Mouse (Mus musculus) cerebral cortex, adult 2 months (tissue): Measurements from ENCODE around the gene Kdm4a.

Experiments
- WGBS: fragments of 180-500 bp; shearing (Covaris S2); methylation state at CpG from one replicate; pipeline ENCODE4 v1.1.7; 2018; 5-methylcytosine and 5-hydroxymethylcytosine counted together

Gene Kdm4a

DNA sequence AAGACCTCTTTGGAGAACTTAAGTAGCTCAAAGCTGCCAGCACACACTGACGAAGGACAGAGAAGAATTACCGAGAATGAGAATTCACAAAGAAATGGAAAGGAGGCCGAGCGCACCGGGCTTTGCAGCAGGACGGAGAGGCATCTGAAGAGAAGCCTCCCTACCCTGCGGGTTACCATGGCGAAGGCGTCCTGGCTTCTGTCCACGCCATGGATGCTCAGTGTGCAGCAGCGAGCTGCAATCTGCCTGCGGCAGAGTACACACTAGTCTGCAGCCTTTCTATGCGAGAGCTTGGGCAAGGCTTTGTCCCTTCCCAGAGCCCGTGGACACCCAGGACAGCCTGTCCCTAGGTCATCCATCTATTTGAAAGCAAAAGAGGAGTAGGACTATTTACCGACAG, 23.3 kb downstream of the Kdm4a start:
- 49% methylated on average over 15 of the region's 15 CpGs for WGBS

DNA sequence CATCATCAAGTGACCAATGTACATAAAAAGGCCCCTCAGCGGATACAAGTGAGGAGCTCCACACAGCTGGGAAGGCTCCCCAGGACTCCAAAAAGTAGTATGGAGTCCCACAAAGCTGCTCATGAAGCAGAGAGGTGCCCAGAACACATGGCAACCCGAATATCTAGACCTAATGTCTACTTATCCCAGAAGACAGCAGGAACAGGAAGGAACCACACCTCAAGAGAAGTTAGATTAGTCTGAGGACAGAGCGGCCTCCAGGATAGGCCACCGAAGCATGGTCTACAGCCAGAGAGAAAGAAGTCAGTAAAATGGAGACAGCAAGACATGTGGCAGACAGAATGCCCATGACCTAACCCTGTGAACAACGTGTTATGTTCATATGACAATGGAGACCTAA, 25.0 kb downstream of the Kdm4a start:
- 89% methylated on average over 5 of the region's 5 CpGs for WGBS

GRCm38 (mm10) chr4:118152020-118152785, 27.6 kb downstream of the Kdm4a start:
- WGBS: 77% methylated on average over 17 of the region's 17 CpGs

DNA sequence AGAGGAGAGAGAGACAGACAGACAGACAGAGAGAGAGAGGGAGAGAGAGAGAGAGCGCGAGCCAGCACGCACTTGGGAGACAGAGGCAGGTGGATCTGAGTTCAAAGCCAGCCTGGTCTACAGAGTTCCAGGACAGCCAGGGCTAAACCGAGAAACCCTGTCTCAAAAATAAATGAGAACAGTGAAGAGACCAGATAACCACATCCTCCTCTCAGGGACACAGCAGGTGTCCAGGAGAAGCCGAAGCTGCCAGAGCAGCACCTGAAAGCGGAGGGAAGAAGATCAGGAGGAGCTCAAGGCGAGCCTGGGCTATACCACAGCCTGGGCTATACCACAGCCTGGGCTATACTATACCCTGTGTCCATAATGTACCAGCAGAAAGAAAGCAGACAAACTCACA, 29.0 kb downstream of the Kdm4a start:
- WGBS: 86% methylated on average over 7 of the region's 7 CpGs

GRCm38 (mm10) chr4:118149956-118150680, 29.7 kb downstream of the Kdm4a start:
- 60% methylated on average over 14 of the region's 14 CpGs for WGBS

DNA sequence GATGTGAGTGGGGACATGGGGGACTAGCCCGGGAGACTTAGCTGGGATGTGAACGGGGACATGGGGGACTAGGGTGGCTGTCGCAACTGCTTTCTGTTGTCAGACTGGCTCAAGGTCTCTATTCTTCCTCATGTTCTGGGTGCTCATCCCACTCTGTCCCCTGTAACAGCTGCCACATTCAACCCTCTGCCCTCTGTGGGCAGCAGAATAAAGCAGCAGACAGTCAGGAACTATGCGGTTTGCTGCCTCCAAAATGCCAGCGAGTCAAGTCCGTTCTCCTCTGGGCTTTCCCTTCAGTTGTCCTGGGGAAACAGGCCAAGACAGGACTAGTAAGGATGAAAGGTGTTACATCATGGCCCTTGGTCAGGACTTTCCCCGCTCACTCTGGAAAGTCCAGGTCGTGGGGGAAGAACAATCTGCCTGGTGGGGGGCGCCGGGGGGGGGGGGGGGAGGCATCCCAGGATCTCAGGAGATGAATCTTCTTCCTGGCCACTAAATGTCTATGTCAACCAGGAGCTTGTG, 30.7 kb downstream of the Kdm4a start:
- WGBS: 68% methylated on average over 10 of the region's 10 CpGs

DNA sequence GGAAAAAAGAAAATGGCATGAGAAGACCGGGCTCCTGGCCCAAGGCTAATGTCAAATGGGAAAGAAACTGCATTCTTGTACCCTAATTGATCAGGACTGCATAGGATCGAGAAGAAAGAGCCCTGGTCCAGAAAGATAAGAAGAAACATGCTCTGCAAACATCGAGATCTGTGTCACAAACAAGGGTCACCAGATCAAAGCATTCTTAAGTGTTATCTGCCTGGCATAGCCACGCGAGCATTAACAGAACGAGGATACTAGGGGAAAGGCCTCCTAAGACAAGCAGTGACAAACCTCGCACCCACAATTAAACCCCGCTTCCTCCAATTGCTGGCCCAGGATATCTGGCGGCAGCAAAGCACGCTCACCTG, 31.5 kb downstream of the Kdm4a start:
- WGBS: 80% methylated on average over 10 of the region's 10 CpGs

GRCm38 (mm10) chr4:118147547-118148316, 32.1 kb downstream of the Kdm4a start:
- 69% methylated on average over 19 of the region's 19 CpGs for WGBS

DNA sequence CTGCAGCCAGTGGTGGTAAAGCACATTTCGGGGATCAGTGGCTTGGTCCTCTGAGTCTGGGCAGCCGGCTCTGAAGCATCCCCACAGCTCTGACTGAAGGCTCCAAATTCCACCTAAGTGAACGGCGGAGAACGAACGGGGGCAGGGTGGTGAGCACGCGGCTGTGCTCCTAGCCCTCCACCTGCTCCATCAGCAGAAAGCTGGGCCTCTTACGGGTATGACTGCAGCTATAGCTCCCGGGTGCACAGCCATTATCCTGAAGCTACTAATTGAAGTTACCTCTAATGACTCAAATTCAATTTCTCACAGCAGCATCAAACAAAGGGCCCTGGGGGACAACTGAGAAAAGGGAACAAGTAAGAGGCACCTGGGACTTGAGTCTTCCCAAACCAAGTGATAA, 32.8 kb downstream of the Kdm4a start:
- WGBS: 76% methylated on average over 10 of the region's 10 CpGs

DNA sequence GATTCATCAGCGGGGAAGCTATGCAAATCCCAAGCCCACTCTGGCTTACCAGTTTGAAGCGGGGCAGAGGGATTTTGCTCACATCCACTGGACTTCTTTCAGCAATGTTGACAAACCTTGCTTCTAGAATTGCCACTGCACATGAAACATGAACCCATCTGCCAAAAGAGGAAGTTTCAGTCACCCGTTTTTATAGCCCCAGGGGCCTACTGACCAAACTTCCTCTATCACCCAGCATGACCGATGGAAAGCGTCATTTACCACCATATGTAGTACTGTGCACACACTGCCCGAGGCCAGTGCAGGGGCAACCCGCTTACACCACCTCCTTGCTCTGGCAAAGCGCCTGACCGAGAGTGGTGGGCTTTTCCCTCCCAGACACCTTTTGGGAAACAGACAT, 35.5 kb downstream of the Kdm4a start:
- WGBS: 89% methylated on average over 9 of the region's 9 CpGs

- 66% methylated on average over 7 of the region's 7 CpGs for WGBS
Observed at GRCm38 (mm10) chr4:118143679-118144078, 36.2 kb downstream of the Kdm4a start.

DNA sequence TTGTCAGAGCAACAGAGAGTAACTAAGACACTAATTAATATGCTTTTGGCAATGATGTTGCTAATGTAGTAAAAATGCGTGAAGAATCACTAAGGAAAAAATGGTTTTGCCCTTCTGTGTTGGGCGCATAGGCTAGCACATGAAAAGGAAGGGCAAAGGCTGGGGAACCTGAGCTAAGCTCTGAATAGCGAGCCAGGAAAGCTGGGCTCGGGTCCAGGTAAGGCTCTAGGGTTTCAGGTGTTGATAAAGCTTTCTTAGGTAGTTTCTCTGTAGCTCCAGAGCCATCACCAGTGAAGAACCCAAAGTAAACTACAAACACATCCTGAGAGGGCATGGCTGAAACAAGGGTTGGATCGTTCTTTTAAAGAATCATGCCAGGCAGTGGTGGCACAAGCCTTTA, 38.3 kb downstream of the Kdm4a start:
- 86% methylated on average over 5 of the region's 5 CpGs for WGBS

- WGBS: 15% methylated on average over 5 of the region's 5 CpGs
Observed at GRCm38 (mm10) chr4:118138891-118139290, 41.0 kb downstream of the Kdm4a start.

DNA sequence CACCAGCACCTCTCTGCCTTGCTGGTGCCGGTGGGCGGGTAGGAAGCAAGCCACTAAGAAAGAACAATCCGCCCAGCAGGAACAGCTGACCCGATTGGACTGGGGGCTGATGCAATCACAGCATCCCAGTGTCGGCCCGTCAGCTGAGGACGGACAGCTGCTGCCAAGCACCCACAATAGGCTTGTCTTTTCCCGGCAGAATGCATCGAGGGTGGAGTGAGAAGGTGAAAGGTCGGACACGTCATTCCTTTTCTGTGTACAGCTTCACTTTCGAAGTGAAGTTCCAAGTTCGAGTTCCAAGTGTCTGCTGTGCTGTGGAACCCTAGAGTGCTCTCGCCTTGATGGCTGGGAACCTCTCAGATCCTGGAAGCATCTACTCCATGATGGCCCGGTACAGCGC, 42.0 kb downstream of the Kdm4a start:
- WGBS: 53% methylated on average over 16 of the region's 16 CpGs

DNA sequence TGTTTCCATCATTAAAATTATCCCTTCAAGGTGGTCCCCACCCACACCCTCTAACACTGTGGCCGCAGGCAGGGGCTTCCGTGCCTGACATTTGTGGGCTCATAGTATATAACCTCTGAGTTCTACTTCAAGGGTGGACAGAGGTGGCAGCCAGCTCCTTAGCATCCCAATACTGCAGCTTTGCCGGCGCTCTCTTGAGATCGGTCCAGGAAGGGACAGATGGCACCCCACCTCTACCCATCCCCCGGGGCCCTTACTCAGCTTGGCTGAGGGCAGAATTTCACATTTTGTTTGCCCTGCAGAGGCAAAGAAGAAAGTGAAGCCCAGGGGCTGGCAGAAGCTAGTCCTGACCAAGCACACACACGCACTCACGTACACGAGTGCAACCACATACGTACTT, 42.5 kb downstream of the Kdm4a start:
- whole genome bisulfite sequencing: 59% methylated on average over 10 of the region's 10 CpGs

DNA sequence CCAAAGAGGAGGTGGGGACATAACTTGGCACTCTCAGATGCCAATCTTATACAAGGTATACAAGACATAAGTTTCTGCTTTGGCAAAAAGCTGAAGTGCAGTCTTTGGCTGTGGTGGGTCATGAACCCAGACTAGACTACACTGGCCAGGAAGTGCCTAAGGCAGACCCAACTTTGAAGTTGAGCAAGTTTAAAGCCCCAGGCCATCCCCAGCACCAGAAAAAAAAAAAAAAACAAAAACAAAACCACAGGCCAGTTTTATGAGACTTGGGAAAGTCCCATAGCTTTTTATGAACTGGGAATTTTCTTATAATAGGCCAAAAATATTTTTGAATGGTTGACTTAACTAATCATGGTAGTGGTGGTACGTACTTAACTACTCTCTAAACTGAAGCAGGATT, 44.4 kb downstream of the Kdm4a start:
- WGBS: 86% methylated on average over 1 of the region's 1 CpGs

GRCm38 (mm10) chr4:118134485-118135365, 45.1 kb downstream of the Kdm4a start, which contains the start of gene St3gal3:
Gene St3gal3, minus strand, starts transcription at chr4:118134914.
- WGBS: under 1% methylated on average over 83 of the region's 84 CpGs

DNA sequence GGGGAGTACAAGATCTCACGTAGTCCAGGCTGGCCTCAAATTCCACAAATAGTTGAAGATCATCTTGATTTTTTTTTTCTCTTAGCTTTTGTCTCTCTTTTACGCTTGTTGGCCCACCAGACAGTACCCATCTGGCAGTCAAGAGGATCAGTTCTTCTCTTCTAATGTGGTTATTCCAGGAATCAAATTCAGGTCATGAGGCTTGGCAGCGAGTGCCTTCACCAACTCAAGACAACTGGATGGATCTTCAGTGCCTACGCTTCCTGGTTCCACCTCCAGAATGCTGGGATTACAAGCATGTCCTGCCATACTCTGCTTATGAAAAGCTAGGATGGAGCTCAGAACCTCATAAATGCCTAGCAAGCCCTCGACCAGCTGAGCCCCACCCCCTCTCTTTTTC, 48.5 kb downstream of the Kdm4a start:
- WGBS: 56% methylated on average over 5 of the region's 5 CpGs

DNA sequence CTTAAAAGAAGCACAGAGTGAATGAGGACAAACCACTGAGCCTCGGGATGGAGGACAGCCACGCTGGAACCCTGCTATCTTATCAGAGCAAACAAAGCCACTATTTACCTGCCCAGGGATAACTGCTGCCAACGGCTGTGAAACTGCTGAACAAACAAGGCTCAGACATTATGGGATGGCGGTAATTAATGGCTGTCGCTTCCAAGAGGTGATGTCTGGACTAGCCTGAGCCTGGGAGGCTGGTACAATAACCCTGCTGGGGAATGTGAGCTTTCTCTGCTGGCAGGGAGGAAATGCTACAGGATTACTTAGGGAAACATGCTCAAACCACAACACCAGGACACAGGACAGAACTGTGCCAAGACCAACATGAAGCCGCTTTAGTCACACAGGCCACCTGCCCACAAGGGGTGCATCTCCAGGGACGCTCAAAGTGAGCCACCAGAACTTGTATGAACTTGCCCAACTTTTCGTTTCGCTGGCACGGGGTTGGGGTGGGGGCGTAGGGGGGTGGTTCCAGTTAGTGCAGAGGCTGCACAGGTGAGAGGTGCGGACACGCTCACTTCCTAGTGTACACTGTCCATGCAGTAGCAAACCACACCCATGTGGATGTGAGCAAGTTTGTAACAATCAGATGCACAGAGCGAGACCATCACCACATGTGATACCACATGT, 56.7 kb downstream of the Kdm4a start:
- WGBS: 83% methylated on average over 14 of the region's 14 CpGs

DNA sequence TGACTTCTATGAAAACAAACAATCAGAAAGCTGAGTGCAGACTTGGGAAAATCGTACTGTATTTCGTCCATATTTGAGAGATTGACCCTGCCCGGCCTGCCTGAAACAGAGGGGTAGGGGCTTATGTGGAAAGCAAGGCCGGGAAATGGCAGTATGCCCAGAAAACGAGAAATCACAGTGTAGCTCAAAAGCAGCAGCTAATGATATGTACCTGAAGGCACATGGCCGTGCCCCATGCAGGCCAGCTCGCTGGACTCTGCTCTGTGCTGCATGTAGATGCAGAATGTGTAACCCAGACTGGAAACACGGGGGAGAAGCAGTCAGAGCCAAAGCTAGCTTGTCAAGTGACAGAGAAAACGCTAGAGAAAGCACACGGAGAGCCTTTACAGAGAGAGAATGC, 57.8 kb downstream of the Kdm4a start:
- 47% methylated on average over 10 of the region's 10 CpGs for WGBS

DNA sequence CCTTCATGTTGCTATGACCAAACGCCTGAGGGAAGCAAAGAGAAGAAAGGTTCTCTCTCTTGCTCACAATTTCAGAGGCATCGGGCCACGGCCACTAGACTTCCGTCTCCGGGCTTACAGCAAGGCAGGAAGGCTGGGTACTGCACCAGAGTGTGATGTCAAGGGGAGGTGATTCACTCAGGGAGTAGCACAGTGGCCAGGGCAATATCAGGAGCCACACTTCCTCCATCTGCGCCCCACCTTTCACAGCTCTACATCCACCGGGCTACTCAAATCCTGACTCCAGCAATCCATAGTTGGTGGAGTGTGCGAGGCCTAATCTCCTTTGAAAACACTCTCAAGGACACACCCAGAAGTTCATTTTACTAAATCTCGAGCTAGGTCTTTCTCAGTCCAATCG, 62.3 kb downstream of the Kdm4a start:
- WGBS: 96% methylated on average over 10 of the region's 10 CpGs
